Mouse (Mus musculus): Measurements from ENCODE around the gene Scn8a. TPM values are rescaled to one million over a fixed set of nuclear protein-coding genes. Genes with fewer than 3 reads are reported as not detected.

Scn8a gene
- polyA plus RNA-seq, 1 experiment from 2014 or later, result 19.0 TPM

DNA sequence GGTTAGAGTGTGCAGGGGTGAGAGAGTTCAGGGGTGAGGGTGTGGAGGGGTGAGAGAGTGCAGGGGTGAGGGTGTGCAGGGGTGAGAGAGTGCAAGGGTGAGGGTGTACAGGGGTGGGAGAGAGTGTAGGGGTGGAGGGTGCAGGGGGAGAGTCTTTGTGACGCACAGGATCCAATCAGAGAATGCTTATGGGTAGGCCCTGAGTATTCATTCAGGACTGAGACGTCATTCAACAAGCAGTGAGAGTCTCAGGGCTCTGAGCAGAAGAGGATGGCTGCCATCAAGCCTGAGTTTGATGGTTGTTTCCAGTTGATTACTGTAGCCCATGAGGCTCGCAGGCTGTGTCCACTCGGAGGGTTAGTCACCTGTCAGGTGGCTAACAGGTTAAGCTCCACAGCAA lies 48.4 kb downstream of the Scn8a start:
- Histone ChIP-seq H3K27me3 (ENCODE audit: control insufficient read depth, insufficient read depth, low read length) (no peaks in the 10 kb centered on the region), H3K9me3 (ENCODE audit: control insufficient read depth, low read length) (no peaks in the 10 kb centered on the region), H3K4me2 (ENCODE audit: low read length) (no peak overlapping the region), H3K4me3 (replicated peaks; ENCODE audit: low read depth, low read length) (no peak overlapping the region), H3K4me1 (ENCODE audit: control insufficient read depth, insufficient read depth, low read length) (peaks cover 14% of the 10 kb centered on the region), H3K9ac (replicated peaks; ENCODE audit: low read length) (no peak overlapping the region), H3K36me3 (ENCODE audit: control insufficient read depth, insufficient read depth, low read length) (no peaks in the 10 kb centered on the region), H3K27ac (replicated peaks; ENCODE audit: low read depth, low read length) (peak overlapping the region; percentile 32; the same call in 1 of the 2 replicates)
- ATAC-seq (ENCODE audit: low FRiP score, low TSS enrichment) (no peak), DNase-seq (no peak)
- 44% methylated on average over 4 of the region's 4 CpGs for WGBS

GRCm38 (mm10) chr15:100922210-100922609 lies 52.6 kb downstream of the Scn8a start:
- Histone ChIP-seq H3K27ac (replicated peaks; ENCODE audit: low read depth, low read length) (no peak overlapping the region), H3K4me3 (replicated peaks; ENCODE audit: low read depth, low read length) (no peak overlapping the region), H3K9ac (replicated peaks; ENCODE audit: low read length) (no peak overlapping the region), H3K4me1 (ENCODE audit: control insufficient read depth, insufficient read depth, low read length) (peaks cover 15% of the 10 kb centered on the region), H3K27me3 (ENCODE audit: control insufficient read depth, insufficient read depth, low read length) (no peaks in the 10 kb centered on the region), H3K4me2 (ENCODE audit: low read length) (no peak overlapping the region), H3K36me3 (ENCODE audit: control insufficient read depth, insufficient read depth, low read length) (no peaks in the 10 kb centered on the region), H3K9me3 (ENCODE audit: control insufficient read depth, low read length) (no peaks in the 10 kb centered on the region)
- ATAC-seq (ENCODE audit: low FRiP score, low TSS enrichment) (no peak), DNase-seq (no peak)
- 93% methylated on average over 11 of the region's 11 CpGs for WGBS

GRCm38 (mm10) chr15:100923476-100923875 lies 53.8 kb downstream of the Scn8a start:
- Histone ChIP-seq H3K9ac (replicated peaks; ENCODE audit: low read length) (0 out of 2 replicates have a peak overlapping the region, but pooled peaks have one; percentile 12), H3K27me3 (ENCODE audit: control insufficient read depth, insufficient read depth, low read length) (no peaks in the 10 kb centered on the region), H3K36me3 (ENCODE audit: control insufficient read depth, insufficient read depth, low read length) (no peaks in the 10 kb centered on the region), H3K9me3 (ENCODE audit: control insufficient read depth, low read length) (no peaks in the 10 kb centered on the region), H3K4me3 (replicated peaks; ENCODE audit: low read depth, low read length) (no peak overlapping the region), H3K4me1 (ENCODE audit: control insufficient read depth, insufficient read depth, low read length) (peaks cover 14% of the 10 kb centered on the region), H3K4me2 (ENCODE audit: low read length) (no peak overlapping the region; the same call in 1 of the 2 replicates), H3K27ac (replicated peaks; ENCODE audit: low read depth, low read length) (peak overlapping the region; percentile 37; the same call in 1 of the 2 replicates)
- ATAC-seq (ENCODE audit: low FRiP score, low TSS enrichment) (no peak), DNase-seq (peak; percentile 61)
- 19% methylated on average over 19 of the region's 19 CpGs for WGBS

GRCm38 (mm10) chr15:100924941-100925340 lies 55.3 kb downstream of the Scn8a start:
- Histone ChIP-seq H3K4me1 (ENCODE audit: control insufficient read depth, insufficient read depth, low read length) (peaks cover 11% of the 10 kb centered on the region; the same call in 1 of the 2 replicates), H3K9ac (replicated peaks; ENCODE audit: low read length) (no peak overlapping the region), H3K4me3 (replicated peaks; ENCODE audit: low read depth, low read length) (no peak overlapping the region), H3K9me3 (ENCODE audit: control insufficient read depth, low read length) (no peaks in the 10 kb centered on the region), H3K4me2 (ENCODE audit: low read length) (no peak overlapping the region), H3K27ac (replicated peaks; ENCODE audit: low read depth, low read length) (no peak overlapping the region), H3K27me3 (ENCODE audit: control insufficient read depth, insufficient read depth, low read length) (no peaks in the 10 kb centered on the region), H3K36me3 (ENCODE audit: control insufficient read depth, insufficient read depth, low read length) (no peaks in the 10 kb centered on the region)
- DNase-seq (no peak), ATAC-seq (ENCODE audit: low FRiP score, low TSS enrichment) (no peak)
- WGBS, result 76% methylated on average over 10 of the region's 10 CpGs

DNA sequence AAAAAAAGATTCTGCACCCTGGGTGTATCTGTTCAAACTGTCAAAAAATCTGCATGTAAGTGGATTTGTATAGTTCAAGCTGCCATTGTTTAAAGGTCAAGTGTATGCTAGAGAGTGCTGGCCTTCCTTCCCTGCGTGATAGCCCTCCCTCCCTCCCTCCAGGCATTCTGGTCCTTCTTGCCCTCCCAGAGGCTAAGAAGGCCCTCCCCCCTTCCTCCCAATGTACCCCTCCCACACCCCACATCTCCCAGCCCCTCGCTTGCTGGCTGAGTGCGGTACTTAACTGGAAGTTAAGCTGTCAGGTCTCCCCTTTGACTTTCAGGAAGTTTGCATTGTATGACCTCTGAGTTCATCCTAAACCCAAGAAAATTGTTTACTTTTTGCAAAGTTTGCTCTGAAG lies 60.8 kb downstream of the Scn8a start:
- Histone ChIP-seq H3K27me3 (ENCODE audit: control insufficient read depth, insufficient read depth, low read length) (no peaks in the 10 kb centered on the region), H3K36me3 (ENCODE audit: control insufficient read depth, insufficient read depth, low read length) (no peaks in the 10 kb centered on the region), H3K4me3 (replicated peaks; ENCODE audit: low read depth, low read length) (no peak overlapping the region), H3K4me1 (ENCODE audit: control insufficient read depth, insufficient read depth, low read length) (no peaks in the 10 kb centered on the region), H3K9me3 (ENCODE audit: control insufficient read depth, low read length) (no peaks in the 10 kb centered on the region), H3K9ac (replicated peaks; ENCODE audit: low read length) (no peak overlapping the region), H3K4me2 (ENCODE audit: low read length) (no peak overlapping the region), H3K27ac (replicated peaks; ENCODE audit: low read depth, low read length) (no peak overlapping the region)
- ATAC-seq (ENCODE audit: low FRiP score, low TSS enrichment), result no peak
- WGBS, result 23% methylated on average over 3 of the region's 3 CpGs
- no peak for DNase-seq

GRCm38 (mm10) chr15:100936176-100936575 lies 66.5 kb downstream of the Scn8a start:
- 64% methylated on average over 24 of the region's 24 CpGs for WGBS
- Histone ChIP-seq H3K9ac (replicated peaks; ENCODE audit: low read length) (no peak overlapping the region), H3K4me1 (ENCODE audit: control insufficient read depth, insufficient read depth, low read length) (no peaks in the 10 kb centered on the region), H3K4me2 (ENCODE audit: low read length) (no peak overlapping the region), H3K27me3 (ENCODE audit: control insufficient read depth, insufficient read depth, low read length) (no peaks in the 10 kb centered on the region), H3K36me3 (ENCODE audit: control insufficient read depth, insufficient read depth, low read length) (peaks cover 16% of the 10 kb centered on the region; the same call in 1 of the 2 replicates), H3K9me3 (ENCODE audit: control insufficient read depth, low read length) (no peaks in the 10 kb centered on the region), H3K4me3 (replicated peaks; ENCODE audit: low read depth, low read length) (no peak overlapping the region), H3K27ac (replicated peaks; ENCODE audit: low read depth, low read length) (no peak overlapping the region)
- ATAC-seq (ENCODE audit: low FRiP score, low TSS enrichment) (no peak), DNase-seq (peak; percentile 20)

- Histone ChIP-seq H3K9ac (replicated peaks; ENCODE audit: low read length) (no peak overlapping the region), H3K4me1 (ENCODE audit: control insufficient read depth, insufficient read depth, low read length) (no peaks in the 10 kb centered on the region), H3K4me2 (ENCODE audit: low read length) (no peak overlapping the region), H3K36me3 (ENCODE audit: control insufficient read depth, insufficient read depth, low read length) (no peaks in the 10 kb centered on the region), H3K27ac (replicated peaks; ENCODE audit: low read depth, low read length) (no peak overlapping the region), H3K27me3 (ENCODE audit: control insufficient read depth, insufficient read depth, low read length) (no peaks in the 10 kb centered on the region), H3K9me3 (ENCODE audit: control insufficient read depth, low read length) (no peaks in the 10 kb centered on the region), H3K4me3 (replicated peaks; ENCODE audit: low read depth, low read length) (no peak overlapping the region)
- DNase-seq (no peak), ATAC-seq (ENCODE audit: low FRiP score, low TSS enrichment) (no peak)
- WGBS, result 91% methylated on average over 13 of the region's 13 CpGs
These were observed 78.7 kb downstream of the Scn8a start for GRCm38 (mm10) chr15:100948383-100948782.

- H3K4me2 ChIP-seq (ENCODE audit: low read length), result no peak overlapping the region
- H3K9ac ChIP-seq (replicated peaks; ENCODE audit: low read length), result no peak overlapping the region
- H3K4me3 ChIP-seq (replicated peaks; ENCODE audit: low read depth, low read length), result no peak overlapping the region
- 0 out of 2 replicates have a peak, but pooled peaks cover 5% of the 10 kb centered on the region for H3K4me1 ChIP-seq (ENCODE audit: control insufficient read depth, insufficient read depth, low read length)
- no peak for DNase-seq
- ATAC-seq (ENCODE audit: low FRiP score, low TSS enrichment), result no peak
- H3K27ac ChIP-seq (replicated peaks; ENCODE audit: low read depth, low read length), result no peak overlapping the region
- 85% methylated on average over 4 of the region's 4 CpGs for WGBS
- H3K36me3 ChIP-seq (ENCODE audit: control insufficient read depth, insufficient read depth, low read length), result no peaks in the 10 kb centered on the region
- no peaks in the 10 kb centered on the region for H3K9me3 ChIP-seq (ENCODE audit: control insufficient read depth, low read length)
- no peaks in the 10 kb centered on the region for H3K27me3 ChIP-seq (ENCODE audit: control insufficient read depth, insufficient read depth, low read length)
These were observed 79.5 kb downstream of the Scn8a start for GRCm38 (mm10) chr15:100949169-100949568.

DNA sequence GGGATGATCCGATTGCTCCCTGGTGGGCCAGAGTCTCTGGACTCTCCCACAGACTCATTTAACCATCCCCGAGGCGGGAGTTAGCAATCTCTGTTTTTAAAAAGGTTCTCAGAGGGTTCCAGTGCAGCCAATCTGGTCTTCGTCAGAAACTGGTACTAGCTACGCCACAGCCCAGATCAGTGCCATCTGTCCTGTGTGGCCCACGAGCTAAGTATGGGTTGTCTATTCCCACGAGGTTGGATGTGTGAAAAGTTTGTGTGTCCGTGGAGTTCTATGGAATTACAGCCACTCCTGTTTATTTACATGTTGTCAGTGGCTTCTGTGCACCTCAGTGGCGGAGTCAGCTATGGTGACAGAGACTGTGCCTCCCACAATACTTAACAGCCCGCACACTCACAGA lies 81.8 kb downstream of the Scn8a start:
- H3K4me2 ChIP-seq (ENCODE audit: low read length), result no peak overlapping the region
- no peaks in the 10 kb centered on the region for H3K36me3 ChIP-seq (ENCODE audit: control insufficient read depth, insufficient read depth, low read length)
- no peak overlapping the region for H3K9ac ChIP-seq (replicated peaks; ENCODE audit: low read length)
- 81% methylated on average over 10 of the region's 10 CpGs for WGBS
- no peaks in the 10 kb centered on the region for H3K9me3 ChIP-seq (ENCODE audit: control insufficient read depth, low read length)
- 0 out of 2 replicates have a peak, but pooled peaks cover 5% of the 10 kb centered on the region for H3K4me1 ChIP-seq (ENCODE audit: control insufficient read depth, insufficient read depth, low read length)
- H3K27ac ChIP-seq (replicated peaks; ENCODE audit: low read depth, low read length), result no peak overlapping the region
- ATAC-seq (ENCODE audit: low FRiP score, low TSS enrichment) (no peak), DNase-seq (no peak)
- no peaks in the 10 kb centered on the region for H3K27me3 ChIP-seq (ENCODE audit: control insufficient read depth, insufficient read depth, low read length)
- H3K4me3 ChIP-seq (replicated peaks; ENCODE audit: low read depth, low read length), result no peak overlapping the region
